Mouse (Mus musculus) spleen, adult 12 weeks (tissue): ENCODE measurements around the gene Ssh2.

Experiments used
- DNase-seq: peaks from one replicate; pipeline ENCODE4 v3.0.0; 2022; ENCODE audit warnings: low spot score

The Ssh2 gene

DNA sequence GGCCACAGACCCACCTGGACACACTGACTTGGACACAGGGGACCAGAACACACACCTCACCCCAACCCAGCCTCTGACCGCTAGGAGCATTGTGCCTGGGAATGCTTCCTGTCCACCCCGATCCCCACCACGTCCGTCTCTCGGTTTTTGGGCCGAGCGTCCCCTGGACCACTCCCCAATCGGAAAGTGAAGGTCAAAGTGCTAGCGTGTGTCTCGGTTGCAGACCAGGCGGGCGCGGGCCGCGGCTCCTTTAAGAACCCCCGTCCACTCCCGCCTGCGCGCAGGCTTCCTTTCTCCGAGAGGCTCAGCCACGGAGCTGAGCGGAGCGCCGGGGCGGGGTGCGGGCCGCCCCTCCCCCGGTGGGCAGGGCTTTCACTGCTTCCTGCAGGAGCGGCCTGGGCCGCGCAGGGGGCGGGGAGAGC lies 276.8 kb downstream of the Ssh2 start:
- peak; percentile 84 for DNase-seq

DNA sequence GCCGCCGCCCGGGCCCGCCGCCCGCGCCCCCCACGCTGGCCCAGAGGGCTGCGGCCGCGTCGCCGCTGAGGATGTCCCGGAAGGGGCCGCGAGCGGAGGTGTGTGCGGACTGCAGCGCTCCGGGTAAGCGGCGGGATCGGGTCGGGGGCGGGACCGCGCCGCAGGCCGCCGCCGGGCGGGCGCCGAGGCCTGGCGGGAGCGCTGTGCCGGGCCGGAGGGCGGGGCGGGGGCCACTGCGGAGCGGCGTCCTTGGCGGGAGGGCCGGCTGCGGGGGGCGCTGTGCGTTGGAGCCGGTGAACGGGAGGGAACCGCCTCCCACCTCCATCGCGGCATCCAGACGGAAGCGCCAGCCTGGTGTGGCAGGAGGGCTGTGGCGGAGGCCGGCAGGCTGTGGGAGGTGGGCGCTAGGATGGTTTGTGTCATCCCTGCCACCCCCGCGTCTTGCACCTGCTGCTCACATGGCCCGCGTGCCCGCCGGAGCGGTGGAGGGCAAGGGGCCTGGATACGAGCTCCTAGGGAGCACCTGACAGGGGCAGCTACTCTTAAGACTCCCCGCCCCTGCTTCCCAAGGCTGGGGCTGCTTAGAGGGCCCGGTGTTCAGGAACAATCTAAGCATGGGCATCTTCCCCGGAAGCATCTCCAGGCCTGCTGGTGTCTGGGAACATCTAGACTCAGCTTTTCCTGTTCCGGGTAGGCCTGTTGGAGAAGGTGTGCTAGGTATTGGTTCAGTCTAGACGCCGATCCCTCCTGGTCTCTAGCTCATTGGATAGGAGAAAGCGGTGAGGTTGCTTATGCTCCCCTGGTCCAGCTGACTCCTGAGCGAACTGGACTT lies 277.6 kb downstream of the Ssh2 start, which contains the start of gene Git1:
Git1 (plus strand) TSS at position 51 of the 832 bp plus-strand sequence.
- DNase-seq, result no peak

DNA sequence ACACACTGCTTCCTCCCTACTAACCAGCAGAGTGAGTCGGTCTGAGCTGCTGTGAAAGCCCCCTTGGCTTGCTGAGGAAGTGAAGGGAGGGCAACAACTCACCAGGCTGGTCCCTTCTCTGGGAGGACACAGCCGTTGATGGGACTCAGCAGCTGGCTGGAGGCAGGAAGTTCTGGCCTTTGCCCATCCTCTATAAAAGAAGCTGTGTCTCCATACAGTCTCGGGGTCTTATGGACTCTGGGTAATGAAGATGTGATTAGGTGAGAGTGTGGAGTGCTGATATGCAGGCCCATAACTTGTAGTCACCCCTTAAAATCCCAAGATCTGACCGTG lies 278.2 kb downstream of the Ssh2 start:
- no peak for DNase-seq

DNA sequence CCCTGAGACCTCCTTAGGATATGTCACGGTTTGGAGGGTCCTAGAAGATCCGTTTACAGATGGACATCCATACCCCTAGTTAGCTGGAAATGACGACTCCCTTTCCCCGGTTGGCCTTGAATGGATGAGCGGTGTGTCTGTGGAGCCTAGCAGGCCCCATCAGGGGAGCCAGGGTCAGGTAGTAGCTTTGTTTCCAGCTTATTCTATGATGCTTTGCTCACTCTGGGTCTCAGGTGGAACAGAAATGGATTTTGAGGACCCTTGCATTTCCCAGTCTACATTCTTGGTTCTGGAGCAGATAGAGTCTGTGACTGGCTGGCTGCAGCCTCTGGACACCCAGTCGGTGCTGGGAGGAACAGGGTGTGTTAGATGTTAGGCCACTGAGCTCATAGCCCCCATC lies 278.7 kb downstream of the Ssh2 start:
- no peak for DNase-seq

DNA sequence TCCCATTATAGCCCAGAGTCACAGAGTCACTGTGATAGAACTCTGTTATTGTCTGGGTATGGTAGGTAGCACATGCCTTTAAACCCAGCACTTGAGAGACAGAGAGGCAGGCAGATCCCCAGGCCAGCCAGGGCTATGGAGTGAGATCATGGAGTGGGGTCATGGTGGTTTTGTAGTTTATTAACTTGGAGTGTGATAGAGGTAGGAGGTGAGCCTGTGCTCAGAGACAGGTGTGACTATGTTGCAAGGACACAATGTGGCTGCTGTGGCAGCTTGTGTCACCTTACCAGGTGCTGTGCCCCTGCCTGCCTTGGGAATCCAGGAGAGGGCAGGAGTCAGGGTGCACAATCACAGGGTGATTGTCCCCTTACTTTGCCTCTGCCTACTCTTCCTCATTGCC lies 279.4 kb downstream of the Ssh2 start:
- no peak for DNase-seq

DNA sequence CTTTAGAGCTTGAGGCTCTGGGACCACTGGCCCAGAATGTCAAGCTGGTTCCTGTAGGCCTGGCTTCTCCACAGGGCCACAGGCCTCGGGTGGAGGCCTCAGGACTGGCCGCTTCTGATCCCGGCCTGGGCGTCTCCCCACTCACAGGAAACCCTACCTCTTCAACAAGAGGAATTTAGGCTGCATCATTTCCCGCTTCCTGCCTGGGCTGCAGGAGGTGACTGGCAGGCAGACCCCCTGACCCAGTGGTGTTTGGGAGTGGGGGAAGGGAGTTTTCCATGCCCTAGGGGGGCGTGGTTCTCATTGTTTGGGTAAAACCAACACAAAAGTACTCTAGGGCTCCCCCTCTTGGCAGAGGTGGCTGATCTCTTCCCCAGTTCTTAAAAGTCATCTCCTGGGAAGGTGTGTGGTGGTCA lies 281.3 kb downstream of the Ssh2 start:
- no peak for DNase-seq

DNA sequence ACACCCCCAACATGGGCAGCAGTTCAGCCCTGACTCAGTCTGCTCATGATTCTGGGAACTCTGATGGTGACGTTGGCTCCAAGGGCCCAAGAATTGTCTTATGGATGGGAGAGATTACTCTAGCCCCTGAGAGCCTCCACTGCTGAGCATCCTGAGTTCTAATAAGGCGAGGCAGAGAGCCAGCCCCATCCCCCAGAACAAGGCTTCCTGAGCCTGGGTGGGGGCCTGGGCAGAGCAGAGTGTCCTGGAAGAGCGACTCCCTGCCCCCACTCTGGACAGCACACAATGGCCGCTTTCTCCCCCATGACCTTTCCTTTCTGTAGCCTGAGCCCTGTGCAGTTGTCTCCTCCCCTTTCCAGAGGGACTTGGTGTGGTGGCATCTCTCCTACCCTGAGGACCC lies 281.8 kb downstream of the Ssh2 start:
- no peak for DNase-seq

DNA sequence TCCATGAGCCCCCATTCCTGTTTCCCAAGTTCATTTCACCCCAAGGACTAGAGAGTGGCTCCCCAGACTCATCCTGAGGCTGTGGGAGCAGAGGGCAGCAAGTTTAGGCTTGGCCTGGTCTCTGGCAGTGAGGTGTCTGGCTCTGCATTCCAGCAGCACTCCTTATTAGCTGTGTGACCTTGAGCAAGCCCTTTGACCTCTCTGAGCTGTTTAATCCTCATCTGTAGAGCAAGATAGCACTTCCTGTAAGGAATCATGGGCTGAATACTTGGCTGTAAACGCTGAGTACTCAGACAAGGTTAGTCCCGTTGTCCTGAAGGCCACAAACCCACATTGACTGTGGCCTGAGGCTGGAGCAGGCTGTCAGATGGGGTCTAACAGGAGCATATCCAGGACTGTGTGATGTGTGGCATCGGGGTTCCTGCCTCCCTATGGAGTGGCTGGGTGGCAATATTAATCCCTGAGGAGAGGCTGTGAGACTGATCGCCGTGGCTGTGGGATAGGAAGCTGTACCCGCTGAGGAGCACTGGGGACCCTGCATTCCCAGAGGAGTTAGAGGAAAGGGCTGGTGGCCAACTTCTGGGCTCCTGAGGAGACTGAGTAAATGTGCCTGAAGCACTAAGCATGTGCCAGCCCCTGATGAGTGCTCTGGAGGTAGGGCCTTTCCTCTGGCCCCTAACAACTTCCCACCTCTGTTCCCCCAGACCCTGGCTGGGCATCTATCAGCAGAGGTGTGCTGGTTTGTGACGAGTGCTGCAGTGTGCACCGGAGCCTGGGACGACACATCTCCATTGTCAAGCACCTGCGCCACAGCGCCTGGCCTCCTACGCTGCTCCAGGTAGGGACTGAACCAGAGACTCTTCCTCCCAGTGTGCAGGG lies 282.4 kb downstream of the Ssh2 start:
- no peak for DNase-seq

DNA sequence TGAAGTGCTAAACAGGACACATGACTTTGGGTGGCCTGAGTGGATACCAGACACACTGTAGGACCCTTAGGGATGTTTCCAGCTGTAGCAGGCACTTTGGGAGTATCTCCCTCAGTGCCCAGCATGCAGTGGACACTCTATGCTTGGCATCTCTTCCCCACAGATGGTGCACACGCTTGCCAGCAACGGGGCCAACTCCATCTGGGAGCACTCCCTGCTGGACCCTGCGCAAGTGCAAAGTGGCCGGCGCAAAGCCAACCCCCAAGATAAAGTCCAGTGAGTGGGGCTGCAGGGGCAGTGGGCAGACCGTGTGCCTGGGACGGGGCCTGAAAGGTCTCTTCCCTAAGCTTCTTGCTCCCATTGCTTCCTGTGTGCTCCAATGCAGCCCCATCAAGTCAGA lies 283.3 kb downstream of the Ssh2 start:
- DNase-seq, result no peak

DNA sequence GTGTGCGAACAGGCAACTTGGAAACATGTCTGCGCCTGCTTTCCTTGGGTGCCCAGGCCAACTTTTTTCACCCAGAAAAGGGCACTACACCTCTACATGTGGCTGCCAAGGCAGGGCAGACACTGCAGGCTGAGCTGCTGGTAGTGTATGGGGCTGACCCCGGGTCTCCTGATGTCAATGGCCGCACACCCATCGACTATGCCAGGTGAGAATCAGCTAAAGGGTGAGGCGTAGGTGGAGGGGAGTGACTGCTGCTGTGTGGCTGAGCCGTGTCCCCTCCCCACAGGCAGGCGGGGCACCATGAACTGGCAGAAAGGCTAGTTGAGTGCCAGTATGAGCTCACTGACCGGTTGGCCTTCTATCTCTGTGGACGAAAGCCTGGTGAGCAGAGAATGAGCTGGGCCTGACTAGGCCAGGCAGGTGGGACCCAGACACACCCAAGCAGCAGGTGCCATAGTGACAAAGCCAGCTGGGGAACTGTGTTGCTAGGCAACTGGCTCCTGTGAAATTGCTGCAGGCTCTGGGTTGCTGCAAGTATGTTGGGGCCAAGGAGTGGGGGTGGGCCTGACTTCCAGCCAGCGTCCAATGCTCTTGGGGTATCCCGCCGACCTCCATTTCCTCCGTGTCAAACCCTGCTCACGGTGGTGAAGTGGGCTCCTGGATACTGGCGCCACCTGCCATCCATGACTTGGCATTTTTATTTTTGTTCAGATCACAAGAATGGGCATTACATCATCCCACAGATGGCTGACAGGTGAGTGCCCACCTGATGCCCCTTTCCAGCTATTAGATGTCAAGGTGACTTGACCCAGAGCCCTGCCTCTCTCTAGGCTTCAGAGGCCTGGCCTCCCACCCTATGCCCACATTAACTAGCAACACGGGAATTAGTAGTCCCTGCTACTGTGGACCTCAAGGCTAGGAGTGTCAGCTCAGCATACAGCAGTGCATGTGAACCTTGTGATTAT lies 284.6 kb downstream of the Ssh2 start:
- no peak for DNase-seq

DNA sequence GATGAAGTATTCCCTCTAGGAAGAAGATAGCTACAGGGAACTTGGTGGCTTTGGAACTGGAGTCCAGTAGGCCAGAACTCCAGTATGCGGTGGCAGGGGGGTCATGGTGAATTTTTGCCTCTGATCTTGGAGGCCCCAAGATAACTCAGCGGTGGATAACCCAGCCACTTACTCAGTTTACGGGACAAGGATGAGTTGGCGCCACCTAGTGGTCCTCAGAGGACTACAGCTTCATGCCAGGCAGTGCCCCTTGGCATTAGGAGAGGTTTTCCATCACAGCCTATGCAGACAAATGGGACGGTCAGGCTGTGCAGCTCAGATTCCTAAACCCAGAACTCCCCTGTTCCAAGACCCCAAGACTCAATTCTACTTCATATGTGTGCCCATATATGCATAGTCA lies 285.3 kb downstream of the Ssh2 start:
- DNase-seq, result peak; percentile 67

DNA sequence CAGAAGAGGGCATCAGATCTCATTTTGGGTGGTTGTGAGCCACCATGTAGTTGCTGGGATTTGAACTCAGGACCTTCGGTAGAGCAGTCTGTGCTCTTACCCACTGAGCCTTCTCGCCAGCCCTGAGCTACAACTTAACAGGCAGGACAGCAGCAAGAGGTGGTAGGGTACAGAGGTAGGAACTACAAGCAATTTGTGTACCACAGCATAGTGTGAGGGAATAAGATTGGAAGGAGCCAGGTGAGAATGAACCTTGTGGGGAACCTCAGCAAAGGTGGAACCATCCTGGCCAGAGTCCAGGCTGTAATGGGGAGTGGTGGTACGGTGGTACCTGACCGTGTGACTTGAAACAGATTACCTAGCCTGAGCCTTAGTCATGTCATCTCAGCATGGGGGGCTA lies 285.9 kb downstream of the Ssh2 start:
- DNase-seq, result no peak

DNA sequence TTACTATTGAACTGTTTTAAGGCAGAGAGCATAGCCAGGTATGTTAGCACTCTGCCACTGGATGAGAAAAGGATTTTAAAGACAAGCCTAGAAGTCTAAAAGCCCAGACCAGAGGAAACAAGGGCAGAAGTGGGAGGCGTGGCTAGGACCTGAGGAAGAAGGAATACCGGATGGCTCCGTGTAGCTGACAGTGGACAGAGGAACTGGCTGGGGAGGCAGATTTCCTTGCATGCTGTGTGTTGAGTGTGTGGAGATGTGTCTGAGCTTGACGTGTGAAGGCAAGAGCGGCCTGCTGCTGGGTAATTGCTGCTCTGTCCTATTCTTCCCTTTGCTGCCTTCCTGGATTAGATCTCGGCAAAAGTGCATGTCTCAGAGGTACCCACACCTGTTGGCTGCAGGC lies 286.4 kb downstream of the Ssh2 start:
- no peak for DNase-seq

DNA sequence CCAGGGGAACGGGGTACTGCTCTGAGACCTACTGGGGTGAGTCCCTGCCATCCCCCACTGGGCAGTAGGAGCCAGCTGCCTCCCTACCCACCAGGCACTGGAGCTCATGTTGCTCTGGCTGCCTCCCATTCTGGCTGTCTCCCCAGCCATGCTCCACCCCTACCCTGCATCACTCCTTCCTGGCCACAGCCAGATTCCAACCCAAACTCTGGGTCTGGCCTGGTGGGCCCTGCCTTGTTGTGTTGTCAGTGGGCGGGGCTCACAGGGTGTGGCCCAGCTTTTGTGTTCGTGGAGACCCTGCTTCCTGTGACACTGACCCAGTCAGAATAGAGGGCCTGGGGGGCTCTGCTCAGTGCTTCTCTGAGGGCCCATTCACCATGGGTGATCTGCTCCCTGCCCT lies 287.4 kb downstream of the Ssh2 start:
- no peak for DNase-seq

DNA sequence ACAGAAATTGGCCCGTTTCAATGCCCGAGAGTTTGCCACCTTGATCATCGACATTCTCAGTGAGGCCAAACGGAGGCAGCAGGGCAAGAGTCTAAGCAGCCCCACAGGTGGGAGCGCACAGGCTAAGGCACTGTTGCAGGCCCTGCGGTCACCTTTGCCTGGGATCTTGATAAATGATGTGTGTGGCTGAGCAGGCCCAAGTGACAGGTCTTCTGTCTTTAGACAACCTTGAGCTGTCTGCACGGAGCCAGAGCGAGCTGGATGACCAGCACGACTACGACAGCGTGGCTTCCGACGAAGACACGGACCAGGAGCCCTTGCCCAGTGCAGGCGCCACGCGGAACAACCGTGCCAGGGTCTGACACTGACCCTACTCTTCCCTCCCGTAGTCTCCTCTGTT lies 288.3 kb downstream of the Ssh2 start:
- DNase-seq, result no peak

DNA sequence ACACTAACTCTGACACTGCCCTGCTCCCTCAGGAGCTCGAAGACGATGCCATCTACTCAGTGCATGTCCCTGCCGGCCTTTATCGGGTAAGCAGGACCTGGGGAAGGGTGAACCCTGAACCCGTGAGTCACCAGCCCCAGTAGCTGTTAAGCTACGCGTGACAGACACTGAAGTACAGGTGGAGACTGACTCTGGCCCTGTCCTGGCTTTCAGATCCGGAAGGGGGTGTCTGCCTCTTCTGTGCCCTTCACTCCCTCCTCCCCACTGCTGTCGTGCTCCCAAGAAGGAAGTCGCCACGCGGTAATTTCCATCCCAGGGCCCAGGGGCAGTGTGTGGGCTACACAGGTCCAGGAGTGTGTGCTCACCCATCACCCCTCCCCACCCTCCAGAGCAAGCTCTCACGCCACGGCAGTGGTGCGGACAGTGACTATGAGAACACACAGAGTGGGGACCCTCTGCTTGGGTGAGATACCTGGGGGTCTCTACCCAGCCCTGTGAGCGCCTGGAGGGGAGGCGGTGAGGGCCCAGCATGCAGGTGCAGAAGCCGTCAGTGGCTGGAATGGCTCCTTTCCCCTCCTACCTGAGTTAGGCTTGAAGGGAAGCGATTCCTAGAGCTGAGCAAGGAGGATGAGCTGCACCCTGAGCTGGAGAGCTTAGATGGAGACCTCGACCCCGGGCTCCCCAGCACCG lies 289.3 kb downstream of the Ssh2 start:
- no peak for DNase-seq

DNA sequence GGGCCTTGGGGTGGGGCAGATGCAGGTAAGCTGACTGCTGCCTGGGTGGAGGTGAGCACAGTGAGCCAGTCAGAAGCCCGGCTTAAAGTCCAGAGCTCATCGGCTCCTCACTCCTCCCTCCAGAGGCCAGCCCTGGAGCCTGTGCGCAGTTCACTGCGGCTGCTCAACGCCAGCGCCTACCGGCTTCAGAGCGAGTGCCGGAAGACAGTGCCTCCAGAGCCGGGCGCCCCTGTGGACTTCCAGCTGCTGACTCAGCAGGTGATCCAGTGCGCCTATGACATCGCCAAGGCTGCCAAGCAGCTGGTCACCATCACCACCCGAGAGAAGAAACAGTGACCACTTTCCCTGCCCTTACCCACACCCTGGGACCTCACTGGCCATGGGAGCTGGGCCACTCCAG lies 290.2 kb downstream of the Ssh2 start:
- no peak for DNase-seq

DNA sequence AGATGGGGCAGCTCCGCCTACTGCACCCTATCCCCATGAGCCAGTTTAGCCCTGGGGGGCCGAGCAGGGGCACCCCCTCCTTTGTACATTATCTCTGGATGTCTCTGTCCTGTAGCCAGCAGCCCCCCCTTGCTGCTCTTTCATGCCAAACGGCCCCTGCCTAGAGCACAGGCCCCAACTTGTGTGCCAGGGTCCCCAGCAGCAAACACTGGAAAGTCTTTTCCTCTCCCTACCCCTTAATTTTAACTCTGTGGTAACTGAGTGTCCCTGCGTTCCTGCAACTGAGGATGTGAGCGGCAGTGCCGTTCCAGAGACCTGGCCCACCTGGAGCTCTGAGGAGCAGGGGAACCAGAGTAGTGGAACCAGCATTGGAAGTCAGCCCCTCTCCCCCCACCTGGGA lies 290.9 kb downstream of the Ssh2 start:
- DNase-seq, result no peak

DNA sequence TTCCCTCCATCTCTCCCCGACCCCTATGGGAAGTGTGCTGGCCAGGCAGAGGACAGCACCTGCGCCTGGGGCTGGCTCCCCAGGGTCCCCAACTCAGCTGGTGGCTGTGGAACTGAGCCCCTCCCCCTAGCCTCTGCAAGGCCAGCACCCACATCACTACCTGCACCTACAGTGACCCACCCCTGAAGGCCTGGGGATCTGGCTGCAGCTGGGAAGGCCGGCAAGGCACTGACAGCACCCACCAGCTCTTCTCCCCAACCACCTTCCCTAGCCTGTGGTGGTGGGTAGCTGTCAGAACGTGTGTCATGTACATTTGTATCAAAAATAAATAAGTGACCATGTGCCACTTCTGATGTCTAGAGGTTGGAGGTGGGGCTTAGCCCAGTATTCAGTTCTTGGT lies 291.3 kb downstream of the Ssh2 start:
- no peak for DNase-seq

DNA sequence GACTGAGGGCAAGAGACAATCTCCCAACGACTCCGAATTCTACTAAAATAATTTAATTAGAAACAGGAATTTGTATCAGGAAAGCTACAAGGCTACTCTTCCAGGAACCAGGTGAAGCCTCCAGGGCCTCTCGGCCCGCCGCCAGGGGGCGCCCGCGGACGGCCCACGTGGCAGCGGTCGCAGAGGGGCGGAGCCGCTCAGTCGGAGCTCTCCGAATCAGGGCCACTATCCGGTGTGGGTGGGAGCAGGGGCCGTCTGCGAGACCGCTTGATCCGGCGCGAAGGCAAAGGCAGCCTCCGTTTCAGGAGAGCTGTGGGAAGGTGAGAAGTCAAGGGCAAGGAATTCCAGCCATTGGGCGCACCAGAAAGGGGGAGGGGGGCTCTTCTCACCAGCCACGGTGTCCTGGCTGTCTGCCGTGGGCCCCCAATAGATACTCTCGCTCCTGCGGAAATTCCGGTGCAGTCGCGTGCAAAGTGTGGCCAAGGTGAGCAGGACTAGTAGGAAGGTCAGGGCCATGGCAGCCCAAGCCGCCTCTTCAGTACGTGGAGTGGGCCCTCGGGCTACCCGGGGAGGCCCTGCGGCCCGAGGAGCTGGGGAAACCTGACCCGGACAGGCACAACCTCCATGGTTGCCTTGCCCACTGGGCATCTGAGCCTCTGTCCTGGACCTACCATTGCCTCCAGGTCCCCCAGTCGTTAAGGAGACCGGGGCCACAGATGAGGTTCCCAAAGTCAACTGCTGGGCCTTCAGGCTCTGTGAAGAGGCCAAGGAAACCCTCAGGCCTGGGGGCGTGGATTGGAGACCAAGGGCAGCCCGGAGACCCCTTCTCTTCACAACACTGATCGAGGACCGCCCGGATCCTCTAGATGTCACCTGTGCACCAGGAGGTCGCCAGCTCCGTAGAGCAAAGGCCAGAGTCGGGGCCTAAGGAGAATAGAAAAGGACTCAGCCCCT lies 292.3 kb downstream of the Ssh2 start:
- DNase-seq, result peak; percentile 76
